Mouse (Mus musculus): ENCODE data around the gene Fam107b.

DNA sequence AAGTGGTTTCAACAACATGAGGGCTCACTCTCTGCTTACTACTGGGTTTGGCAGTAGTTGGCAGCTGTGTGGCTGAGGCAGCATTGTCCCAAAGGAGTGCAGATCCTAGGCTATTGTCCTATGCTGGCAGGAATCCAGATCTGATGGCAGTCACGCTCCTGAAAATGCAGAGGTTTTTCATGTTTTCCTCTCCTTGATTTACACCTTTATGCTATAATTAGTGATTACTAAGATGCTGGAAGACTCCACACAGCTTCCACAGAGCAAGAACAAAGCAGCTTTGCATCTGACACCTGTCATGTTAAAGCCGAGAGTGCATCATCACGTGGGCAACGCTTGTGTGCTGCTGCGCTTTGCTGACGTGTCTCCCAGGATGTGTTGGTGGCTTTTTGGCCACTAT, 172.2 kb downstream of the Fam107b start:
- TF ChIP-seq CTCF (IDR thresholded peaks at IDR 0.05; ENCODE audit: low read depth, low read length) (no peak), POLR2A (IDR thresholded peaks at IDR 0.05; ENCODE audit: borderline replicate concordance, low read depth, low read length) (no peak)

Data from bone marrow macrophage, adult 2 months (primary cell).